Mouse (Mus musculus) E14TG2a.4 (cell line): Measurements from ENCODE around the gene 2310034G01Rik.

ENCODE experiments used
- CTCF ChIP-seq: conservative IDR thresholded peaks from 2 replicates; pipeline ENCODE4 v1.5.1; 2014; ENCODE audit warnings: low read length
- NANOG ChIP-seq: IDR thresholded peaks from 2 replicates; pipeline ENCODE4 v1.6.1; 2014; ENCODE audit warnings: borderline replicate concordance, low read length, mixed read lengths
- POU5F1 ChIP-seq: IDR thresholded peaks from 2 replicates; pipeline ENCODE4 v1.6.1; 2014; ENCODE audit warnings: low read length, borderline replicate concordance

DNA sequence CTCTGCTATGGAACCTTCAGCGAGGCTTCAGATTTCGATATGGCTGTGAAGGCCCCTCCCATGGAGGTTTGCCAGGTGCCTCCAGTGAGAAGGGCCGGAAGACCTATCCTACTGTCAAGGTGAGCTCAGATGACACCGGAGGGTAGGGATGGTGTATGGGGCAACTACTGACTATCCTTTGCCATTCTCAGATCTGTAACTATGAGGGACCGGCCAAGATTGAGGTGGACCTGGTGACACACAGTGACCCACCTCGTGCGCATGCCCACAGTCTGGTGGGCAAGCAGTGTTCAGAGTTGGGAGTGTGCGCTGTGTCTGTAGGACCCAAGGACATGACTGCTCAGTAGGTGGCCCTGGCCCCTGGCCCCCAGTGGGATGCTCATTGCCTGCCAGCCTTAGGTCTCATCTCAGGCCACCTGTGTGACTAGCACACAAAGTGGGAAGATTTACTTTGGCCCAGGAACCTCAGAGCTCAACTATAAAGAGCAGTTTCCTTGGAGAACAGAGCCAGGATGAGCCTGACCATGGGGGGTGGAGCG, 43.3 kb downstream of the 2310034G01Rik start:
- no peak for TF ChIP-seq CTCF
- TF ChIP-seq POU5F1 = no peak
- TF ChIP-seq NANOG = no peak
